ENCODE assay signal across 13 mouse cellular contexts in genomic region chr14:45700031-45700572, GRCm38 (mm10).
"Had no signal": no experiment of that assay in that cellular context is flagged by ENCODE, and none has a peak within 500 bp of the region (broad histone marks: within the 10 kb centered on the region; RNA-seq: fewer than 3 reads in every experiment).

No protein-coding gene starts in this region.

- H3K36me3 ChIP-seq: limb, embryonic 15.5 days; liver, embryonic 15.5 days; midbrain, embryonic 10.5 days; neural tube, embryonic 12.5 days had no signal

- DNase-seq: kidney, postnatal 25 days; layer of hippocampus, postnatal 36 days; lung, embryonic 14.5 days; lung, postnatal 10 days; lung, postnatal 4 days; midbrain, embryonic 14.5 days; spleen, adult 18-20 months; thymus, adult 2 months; thymus, postnatal 25 days had no signal

- H3K4me3 ChIP-seq: limb, embryonic 15.5 days; liver, embryonic 15.5 days; midbrain, embryonic 10.5 days; neural tube, embryonic 12.5 days had no signal

- H3K27me3 ChIP-seq: limb, embryonic 15.5 days; liver, embryonic 15.5 days; neural tube, embryonic 12.5 days had no signal

- H3K4me2 ChIP-seq: limb, embryonic 15.5 days; liver, embryonic 15.5 days; lung, embryonic 14.5 days; neural tube, embryonic 12.5 days had no signal

- H3K27ac ChIP-seq: limb, embryonic 15.5 days; liver, embryonic 15.5 days; midbrain, embryonic 10.5 days; neural tube, embryonic 12.5 days had no signal

- H3K4me1 ChIP-seq: limb, embryonic 15.5 days; liver, embryonic 15.5 days; midbrain, embryonic 10.5 days; neural tube, embryonic 12.5 days had no signal

- H3K9me3 ChIP-seq: limb, embryonic 15.5 days; liver, embryonic 15.5 days had no signal

- H3K9ac ChIP-seq: limb, embryonic 15.5 days; liver, embryonic 15.5 days; lung, embryonic 14.5 days; neural tube, embryonic 12.5 days had no signal
